Mouse (Mus musculus): ENCODE measurements around the gene Gm43720. TPM values are rescaled to one million over a fixed set of nuclear protein-coding genes. Genes with fewer than 3 reads are reported as not detected.

Gm43720 gene
- polyA plus RNA-seq, 1 experiment from 2014 or later: 0.23 TPM

DNA sequence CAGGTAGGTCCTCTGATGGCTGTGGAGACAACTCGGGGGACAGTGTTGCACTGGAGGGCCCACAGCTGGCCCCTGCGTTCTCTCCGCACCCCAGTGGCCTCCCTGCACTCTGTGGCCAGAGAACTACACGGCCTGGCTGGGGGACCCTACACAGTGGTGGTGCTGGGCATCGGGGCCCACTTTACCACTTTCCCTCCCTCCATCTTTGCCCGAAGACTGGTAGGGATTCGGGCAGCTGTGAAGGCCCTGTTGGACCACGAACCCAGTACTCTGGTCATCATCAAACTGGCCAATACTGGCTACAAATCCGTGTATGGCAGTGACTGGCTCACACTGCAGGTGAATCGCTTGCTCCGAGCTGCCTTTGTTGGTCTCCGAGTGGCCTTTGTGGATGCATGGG is 28.6 kb downstream of the Gm43720 start:
- no peak for ATAC-seq (ENCODE audit: insufficient number of reproducible peaks, insufficient read depth, low FRiP score, low read depth)
- H3K36me3 ChIP-seq (ENCODE audit: control insufficient read depth, insufficient read depth, low read length): no peaks in the 10 kb centered on the region
- whole genome bisulfite sequencing: 82% methylated on average over 12 of the region's 12 CpGs
- no peaks in the 10 kb centered on the region for H3K4me1 ChIP-seq (ENCODE audit: control insufficient read depth, insufficient read depth, low read length)
- no peak overlapping the region for H3K9ac ChIP-seq (replicated peaks; ENCODE audit: low read depth, low read length)
- no peaks in the 10 kb centered on the region for H3K27me3 ChIP-seq (ENCODE audit: control insufficient read depth, insufficient read depth, low read length)
- H3K4me3 ChIP-seq (ENCODE audit: low read depth, low read length): no peak overlapping the region
- no peak overlapping the region for H3K27ac ChIP-seq (ENCODE audit: low read length)
- no peak overlapping the region for H3K4me2 ChIP-seq (replicated peaks; ENCODE audit: low read depth, low read length)
- H3K9me3 ChIP-seq (ENCODE audit: control insufficient read depth, low read depth, low read length): no peaks in the 10 kb centered on the region

GRCm38 (mm10) chr5:138241511-138241910 is 38.2 kb downstream of the Gm43720 start:
- Histone ChIP-seq H3K9me3 (ENCODE audit: control insufficient read depth, low read depth, low read length) (no peaks in the 10 kb centered on the region), H3K4me2 (replicated peaks; ENCODE audit: low read depth, low read length) (no peak overlapping the region), H3K4me3 (ENCODE audit: low read depth, low read length) (no peak overlapping the region), H3K4me1 (ENCODE audit: control insufficient read depth, insufficient read depth, low read length) (no peaks in the 10 kb centered on the region), H3K27me3 (ENCODE audit: control insufficient read depth, insufficient read depth, low read length) (no peaks in the 10 kb centered on the region), H3K27ac (ENCODE audit: low read length) (no peak overlapping the region), H3K9ac (replicated peaks; ENCODE audit: low read depth, low read length) (no peak overlapping the region), H3K36me3 (ENCODE audit: control insufficient read depth, insufficient read depth, low read length) (no peaks in the 10 kb centered on the region)
- WGBS: 23% methylated on average over 2 of the region's 2 CpGs
- no peak for ATAC-seq (ENCODE audit: insufficient number of reproducible peaks, insufficient read depth, low FRiP score, low read depth)

GRCm38 (mm10) chr5:138234224-138234623 is 45.5 kb downstream of the Gm43720 start:
- ATAC-seq (ENCODE audit: insufficient number of reproducible peaks, insufficient read depth, low FRiP score, low read depth): no peak
- H3K4me2 ChIP-seq (replicated peaks; ENCODE audit: low read depth, low read length): no peak overlapping the region
- H3K27ac ChIP-seq (ENCODE audit: low read length): no peak overlapping the region
- H3K27me3 ChIP-seq (ENCODE audit: control insufficient read depth, insufficient read depth, low read length): no peaks in the 10 kb centered on the region
- no peaks in the 10 kb centered on the region for H3K9me3 ChIP-seq (ENCODE audit: control insufficient read depth, low read depth, low read length)
- no peaks in the 10 kb centered on the region for H3K36me3 ChIP-seq (ENCODE audit: control insufficient read depth, insufficient read depth, low read length)
- H3K4me1 ChIP-seq (ENCODE audit: control insufficient read depth, insufficient read depth, low read length): no peaks in the 10 kb centered on the region
- no peak overlapping the region for H3K4me3 ChIP-seq (ENCODE audit: low read depth, low read length)
- H3K9ac ChIP-seq (replicated peaks; ENCODE audit: low read depth, low read length): no peak overlapping the region

GRCm38 (mm10) chr5:138233778-138234177 is 46.0 kb downstream of the Gm43720 start:
- H3K36me3 ChIP-seq (ENCODE audit: control insufficient read depth, insufficient read depth, low read length): no peaks in the 10 kb centered on the region
- H3K27me3 ChIP-seq (ENCODE audit: control insufficient read depth, insufficient read depth, low read length): no peaks in the 10 kb centered on the region
- H3K27ac ChIP-seq (ENCODE audit: low read length): no peak overlapping the region
- ATAC-seq (ENCODE audit: insufficient number of reproducible peaks, insufficient read depth, low FRiP score, low read depth): no peak
- no peak overlapping the region for H3K4me3 ChIP-seq (ENCODE audit: low read depth, low read length)
- H3K4me1 ChIP-seq (ENCODE audit: control insufficient read depth, insufficient read depth, low read length): no peaks in the 10 kb centered on the region
- H3K9ac ChIP-seq (replicated peaks; ENCODE audit: low read depth, low read length): no peak overlapping the region
- WGBS: 85% methylated on average over 2 of the region's 2 CpGs
- H3K4me2 ChIP-seq (replicated peaks; ENCODE audit: low read depth, low read length): no peak overlapping the region
- H3K9me3 ChIP-seq (ENCODE audit: control insufficient read depth, low read depth, low read length): no peaks in the 10 kb centered on the region

DNA sequence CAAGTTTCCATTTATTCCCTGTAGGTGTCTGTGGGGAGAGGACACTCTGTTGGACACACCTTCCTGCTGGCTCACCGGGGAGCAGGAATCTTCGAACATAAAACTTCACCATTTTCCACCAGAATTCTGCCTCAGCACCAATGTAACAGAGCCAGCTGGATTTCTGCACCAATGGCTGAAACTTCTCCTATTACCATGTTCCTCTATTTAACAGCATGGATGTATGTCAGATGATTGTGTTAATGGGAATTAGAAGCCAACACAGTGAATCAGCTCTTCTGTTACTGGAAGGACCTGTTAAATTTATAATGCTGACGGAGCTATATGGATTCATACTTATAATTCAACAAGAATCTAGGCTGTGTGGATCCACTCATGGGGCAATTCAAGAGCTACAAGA is 50.2 kb downstream of the Gm43720 start:
- H3K9ac ChIP-seq (replicated peaks; ENCODE audit: low read depth, low read length): no peak overlapping the region
- H3K36me3 ChIP-seq (ENCODE audit: control insufficient read depth, insufficient read depth, low read length): no peaks in the 10 kb centered on the region
- no peak overlapping the region for H3K4me2 ChIP-seq (replicated peaks; ENCODE audit: low read depth, low read length)
- no peak overlapping the region for H3K4me3 ChIP-seq (ENCODE audit: low read depth, low read length)
- no peaks in the 10 kb centered on the region for H3K9me3 ChIP-seq (ENCODE audit: control insufficient read depth, low read depth, low read length)
- 90% methylated on average over 3 of the region's 3 CpGs for WGBS
- H3K27ac ChIP-seq (ENCODE audit: low read length): no peak overlapping the region
- ATAC-seq (ENCODE audit: insufficient number of reproducible peaks, insufficient read depth, low FRiP score, low read depth): no peak
- no peaks in the 10 kb centered on the region for H3K27me3 ChIP-seq (ENCODE audit: control insufficient read depth, insufficient read depth, low read length)
- H3K4me1 ChIP-seq (ENCODE audit: control insufficient read depth, insufficient read depth, low read length): no peaks in the 10 kb centered on the region

DNA sequence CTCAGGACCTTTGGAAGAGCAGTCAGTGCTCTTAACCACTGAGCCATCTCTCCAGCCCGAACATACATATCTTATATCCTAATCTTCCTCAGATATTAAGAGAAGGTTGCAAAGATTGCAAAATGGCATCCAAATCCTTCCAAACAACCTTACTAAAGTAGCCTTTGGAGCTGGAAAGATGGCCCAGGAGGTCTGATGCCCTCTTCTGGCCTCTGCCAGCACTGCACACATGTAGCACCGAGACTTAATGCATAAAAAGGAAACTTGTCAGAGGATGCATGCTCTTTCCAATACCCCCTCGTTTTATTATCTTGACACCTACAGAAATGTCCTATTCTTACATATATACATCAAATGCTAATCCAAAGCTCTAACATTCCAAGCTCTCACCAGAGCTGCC is 51.7 kb downstream of the Gm43720 start:
- Histone ChIP-seq H3K4me3 (ENCODE audit: low read depth, low read length) (no peak overlapping the region), H3K9me3 (ENCODE audit: control insufficient read depth, low read depth, low read length) (no peaks in the 10 kb centered on the region), H3K27ac (ENCODE audit: low read length) (no peak overlapping the region), H3K9ac (replicated peaks; ENCODE audit: low read depth, low read length) (no peak overlapping the region), H3K36me3 (ENCODE audit: control insufficient read depth, insufficient read depth, low read length) (no peaks in the 10 kb centered on the region), H3K4me1 (ENCODE audit: control insufficient read depth, insufficient read depth, low read length) (no peaks in the 10 kb centered on the region), H3K27me3 (ENCODE audit: control insufficient read depth, insufficient read depth, low read length) (no peaks in the 10 kb centered on the region), H3K4me2 (replicated peaks; ENCODE audit: low read depth, low read length) (no peak overlapping the region)
- 55% methylated on average over 3 of the region's 3 CpGs for WGBS
- ATAC-seq (ENCODE audit: insufficient number of reproducible peaks, insufficient read depth, low FRiP score, low read depth): no peak

- H3K9me3 ChIP-seq (ENCODE audit: control insufficient read depth, low read depth, low read length): no peaks in the 10 kb centered on the region
- H3K27me3 ChIP-seq (ENCODE audit: control insufficient read depth, insufficient read depth, low read length): no peaks in the 10 kb centered on the region
- H3K27ac ChIP-seq (ENCODE audit: low read length): no peak overlapping the region
- no peak overlapping the region for H3K9ac ChIP-seq (replicated peaks; ENCODE audit: low read depth, low read length)
- no peak overlapping the region for H3K4me2 ChIP-seq (replicated peaks; ENCODE audit: low read depth, low read length)
- no peak for ATAC-seq (ENCODE audit: insufficient number of reproducible peaks, insufficient read depth, low FRiP score, low read depth)
- no peak overlapping the region for H3K4me3 ChIP-seq (ENCODE audit: low read depth, low read length)
- WGBS: 75% methylated on average over 2 of the region's 2 CpGs
- H3K4me1 ChIP-seq (ENCODE audit: control insufficient read depth, insufficient read depth, low read length): no peaks in the 10 kb centered on the region
- H3K36me3 ChIP-seq (ENCODE audit: control insufficient read depth, insufficient read depth, low read length): no peaks in the 10 kb centered on the region
Measured at GRCm38 (mm10) chr5:138227367-138227766, 52.4 kb downstream of the Gm43720 start.

GRCm38 (mm10) chr5:138226491-138226890 is 53.3 kb downstream of the Gm43720 start:
- H3K4me1 ChIP-seq (ENCODE audit: control insufficient read depth, insufficient read depth, low read length): no peaks in the 10 kb centered on the region
- WGBS: 75% methylated on average over 4 of the region's 4 CpGs
- no peak for ATAC-seq (ENCODE audit: insufficient number of reproducible peaks, insufficient read depth, low FRiP score, low read depth)
- no peak overlapping the region for H3K9ac ChIP-seq (replicated peaks; ENCODE audit: low read depth, low read length)
- H3K36me3 ChIP-seq (ENCODE audit: control insufficient read depth, insufficient read depth, low read length): no peaks in the 10 kb centered on the region
- no peak overlapping the region for H3K4me2 ChIP-seq (replicated peaks; ENCODE audit: low read depth, low read length)
- no peak overlapping the region for H3K27ac ChIP-seq (ENCODE audit: low read length)
- no peaks in the 10 kb centered on the region for H3K9me3 ChIP-seq (ENCODE audit: control insufficient read depth, low read depth, low read length)
- no peak overlapping the region for H3K4me3 ChIP-seq (ENCODE audit: low read depth, low read length)
- H3K27me3 ChIP-seq (ENCODE audit: control insufficient read depth, insufficient read depth, low read length): no peaks in the 10 kb centered on the region

- no peak for ATAC-seq (ENCODE audit: insufficient number of reproducible peaks, insufficient read depth, low FRiP score, low read depth)
- WGBS: 57% methylated on average over 2 of the region's 2 CpGs
Measured at GRCm38 (mm10) chr5:138225700-138226099, 54.1 kb downstream of the Gm43720 start, which contains the start of gene Nxpe5. Gene Nxpe5, plus strand, starts transcription at chr5:138225898.

More at GRCm38 (mm10) chr5:138225700-138226099, 54.1 kb downstream of the Gm43720 start, which contains the start of gene Nxpe5:
- no peaks in the 10 kb centered on the region for H3K36me3 ChIP-seq (ENCODE audit: control insufficient read depth, insufficient read depth, low read length)
- H3K27me3 ChIP-seq (ENCODE audit: control insufficient read depth, insufficient read depth, low read length): no peaks in the 10 kb centered on the region
- H3K4me2 ChIP-seq (replicated peaks; ENCODE audit: low read depth, low read length): no peak within 1 kb of the TSS
- H3K9me3 ChIP-seq (ENCODE audit: control insufficient read depth, low read depth, low read length): no peaks in the 10 kb centered on the region
- H3K4me3 ChIP-seq (ENCODE audit: low read depth, low read length): no peak within 1 kb of the TSS
- H3K27ac ChIP-seq (ENCODE audit: low read length): no peak within 1 kb of the TSS
- no peak within 1 kb of the TSS for H3K9ac ChIP-seq (replicated peaks; ENCODE audit: low read depth, low read length)
- H3K4me1 ChIP-seq (ENCODE audit: control insufficient read depth, insufficient read depth, low read length): no peaks in the 10 kb centered on the region
